ENCODE assay signal across 16 mouse cellular contexts in the genomic region with DNA sequence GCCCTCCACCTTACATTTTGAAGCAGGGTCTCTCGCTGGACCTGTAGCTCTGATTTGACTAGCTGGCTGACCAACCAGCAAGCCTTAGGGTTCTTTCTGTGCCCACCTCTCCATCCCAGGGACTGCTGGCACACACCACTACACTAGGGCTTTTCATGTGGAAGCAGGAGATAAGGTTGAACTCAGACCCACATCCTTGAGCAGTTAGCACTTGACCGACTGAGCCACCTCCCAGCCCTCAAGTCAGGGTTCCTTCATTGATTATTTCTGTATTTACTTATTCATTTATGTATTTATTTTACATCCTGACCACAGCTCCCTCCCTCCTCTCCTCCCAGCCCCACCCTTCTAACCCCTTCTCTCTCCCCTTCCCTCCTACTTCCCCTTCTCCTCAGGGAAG.
"Had no signal": no experiment of that assay in that cellular context is flagged by ENCODE, and none has a peak within 500 bp of the region (broad histone marks: within the 10 kb centered on the region; RNA-seq: fewer than 3 reads in every experiment).

No protein-coding gene starts in this region.

- H3K9me3 ChIP-seq: neural tube, embryonic 12.5 days; neural tube, embryonic 13.5 days; neural tube, embryonic 15.5 days; stomach, embryonic 15.5 days had no signal

- H3K27me3 ChIP-seq: neural tube, embryonic 12.5 days; neural tube, embryonic 13.5 days; neural tube, embryonic 15.5 days; stomach, embryonic 15.5 days had no signal

- H3K36me3 ChIP-seq: neural tube, embryonic 12.5 days; neural tube, embryonic 13.5 days; neural tube, embryonic 15.5 days; stomach, embryonic 15.5 days had no signal

- H3K4me3 ChIP-seq: neural tube, embryonic 12.5 days; neural tube, embryonic 13.5 days; neural tube, embryonic 15.5 days; stomach, embryonic 15.5 days had no signal

- H3K27ac ChIP-seq: neural tube, embryonic 12.5 days; neural tube, embryonic 13.5 days; neural tube, embryonic 15.5 days; stomach, embryonic 15.5 days had no signal

- H3K4me2 ChIP-seq: neural tube, embryonic 12.5 days; neural tube, embryonic 13.5 days; neural tube, embryonic 15.5 days; stomach, embryonic 15.5 days had no signal

- DNase-seq: retina, postnatal 1 day; right cerebral cortex, adult 18-20 months; right cerebral cortex, postnatal 14 days; right cerebral cortex, postnatal 25 days; right cerebral cortex, postnatal 4 days; spleen, adult 18-20 months; thymus, adult 18-20 months; thymus, adult 2 months; thymus, postnatal 14 days; thymus, postnatal 25 days; thymus, postnatal 36 days; thymus, postnatal 4 days had no signal

- H3K9ac ChIP-seq: neural tube, embryonic 12.5 days; neural tube, embryonic 13.5 days; neural tube, embryonic 15.5 days; stomach, embryonic 15.5 days had no signal

- H3K4me1 ChIP-seq: neural tube, embryonic 12.5 days; neural tube, embryonic 15.5 days; stomach, embryonic 15.5 days had no signal
